Mouse (Mus musculus): ENCODE measurements around the gene Ackr4. TPM values are rescaled to one million over a fixed set of nuclear protein-coding genes. Genes with fewer than 3 reads are reported as not detected.

Gene Ackr4
- polyA plus RNA-seq, 1 experiment: not detected

- no peak overlapping the region for H3K4me3 ChIP-seq (replicated peaks)
- TF ChIP-seq GATA1 (IDR thresholded peaks at IDR 0.05; ENCODE audit: borderline replicate concordance, low read length) (no peak), FLI1 (IDR thresholded peaks at IDR 0.05; ENCODE audit: low read length) (no peak)
- peaks cover 20% of the 10 kb centered on the region for H3K4me1 ChIP-seq
- no peaks in the 10 kb centered on the region for H3K27me3 ChIP-seq (replicated peaks)
- peaks cover 65% of the 10 kb centered on the region for H3K36me3 ChIP-seq (replicated peaks; ENCODE audit: low read length)
- no peaks in the 10 kb centered on the region for H3K9me3 ChIP-seq
Observed at GRCm38 (mm10) chr9:104092945-104093344, 33.8 kb downstream of the Ackr4 start.

- no peak overlapping the region for H3K4me3 ChIP-seq (replicated peaks)
- H3K4me1 ChIP-seq: peaks cover 16% of the 10 kb centered on the region
- TF ChIP-seq GATA1 (IDR thresholded peaks at IDR 0.05; ENCODE audit: borderline replicate concordance, low read length) (no peak), FLI1 (IDR thresholded peaks at IDR 0.05; ENCODE audit: low read length) (no peak)
- no peaks in the 10 kb centered on the region for H3K9me3 ChIP-seq
- H3K36me3 ChIP-seq (replicated peaks; ENCODE audit: low read length): peaks cover 78% of the 10 kb centered on the region
- H3K27me3 ChIP-seq (replicated peaks): no peaks in the 10 kb centered on the region
Observed at GRCm38 (mm10) chr9:104088555-104088954, 38.2 kb downstream of the Ackr4 start.

- Histone ChIP-seq H3K27me3 (replicated peaks) (no peaks in the 10 kb centered on the region), H3K4me3 (replicated peaks) (no peak overlapping the region), H3K9me3 (no peaks in the 10 kb centered on the region), H3K4me1 (peaks cover 14% of the 10 kb centered on the region), H3K36me3 (replicated peaks; ENCODE audit: low read length) (peaks cover 82% of the 10 kb centered on the region)
- no peak for TF ChIP-seq GATA1 (IDR thresholded peaks at IDR 0.05; ENCODE audit: borderline replicate concordance, low read length)
- no peak for TF ChIP-seq FLI1 (IDR thresholded peaks at IDR 0.05; ENCODE audit: low read length)
Observed at GRCm38 (mm10) chr9:104085730-104086429, 40.9 kb downstream of the Ackr4 start.

- H3K4me3 ChIP-seq (replicated peaks): no peak overlapping the region
- H3K36me3 ChIP-seq (replicated peaks; ENCODE audit: low read length): peaks cover 91% of the 10 kb centered on the region
- TF ChIP-seq FLI1 (IDR thresholded peaks at IDR 0.05; ENCODE audit: low read length) (no peak), GATA1 (IDR thresholded peaks at IDR 0.05; ENCODE audit: borderline replicate concordance, low read length) (no peak)
- H3K4me1 ChIP-seq: peaks cover 6% of the 10 kb centered on the region; the same call in 1 of the 2 replicates
- no peaks in the 10 kb centered on the region for H3K9me3 ChIP-seq
- no peaks in the 10 kb centered on the region for H3K27me3 ChIP-seq (replicated peaks)
Observed at GRCm38 (mm10) chr9:104080038-104080437, 46.7 kb downstream of the Ackr4 start.

- H3K9me3 ChIP-seq: no peaks in the 10 kb centered on the region
- TF ChIP-seq FLI1 (IDR thresholded peaks at IDR 0.05; ENCODE audit: low read length): no peak
- TF ChIP-seq GATA1 (IDR thresholded peaks at IDR 0.05; ENCODE audit: borderline replicate concordance, low read length): no peak
- no peak overlapping the region for H3K4me3 ChIP-seq (replicated peaks)
- H3K27me3 ChIP-seq (replicated peaks): no peaks in the 10 kb centered on the region
- H3K36me3 ChIP-seq (replicated peaks; ENCODE audit: low read length): peaks cover 91% of the 10 kb centered on the region
- peaks cover 6% of the 10 kb centered on the region; the same call in 1 of the 2 replicates for H3K4me1 ChIP-seq
Observed at GRCm38 (mm10) chr9:104079379-104079778, 47.4 kb downstream of the Ackr4 start.

GRCm38 (mm10) chr9:104078780-104079179 is 48.0 kb downstream of the Ackr4 start:
- no peak for TF ChIP-seq FLI1 (IDR thresholded peaks at IDR 0.05; ENCODE audit: low read length)
- TF ChIP-seq GATA1 (IDR thresholded peaks at IDR 0.05; ENCODE audit: borderline replicate concordance, low read length): no peak
- no peaks in the 10 kb centered on the region for H3K27me3 ChIP-seq (replicated peaks)
- H3K4me1 ChIP-seq: peaks cover 6% of the 10 kb centered on the region; the same call in 1 of the 2 replicates
- no peaks in the 10 kb centered on the region for H3K9me3 ChIP-seq
- H3K4me3 ChIP-seq (replicated peaks): no peak overlapping the region
- peaks cover 89% of the 10 kb centered on the region for H3K36me3 ChIP-seq (replicated peaks; ENCODE audit: low read length)

- peaks cover 7% of the 10 kb centered on the region for H3K4me1 ChIP-seq
- H3K4me3 ChIP-seq (replicated peaks): no peak overlapping the region
Observed at GRCm38 (mm10) chr9:104075808-104076207, 50.9 kb downstream of the Ackr4 start.

GRCm38 (mm10) chr9:104070863-104071604 is 55.7 kb downstream of the Ackr4 start:
- Histone ChIP-seq H3K9me3 (no peaks in the 10 kb centered on the region), H3K4me3 (replicated peaks) (no peak overlapping the region), H3K36me3 (replicated peaks; ENCODE audit: low read length) (peaks cover 25% of the 10 kb centered on the region), H3K4me1 (peaks cover 9% of the 10 kb centered on the region), H3K27me3 (replicated peaks) (no peaks in the 10 kb centered on the region)
- TF ChIP-seq GATA1 (IDR thresholded peaks at IDR 0.05; ENCODE audit: borderline replicate concordance, low read length): no peak
- TF ChIP-seq FLI1 (IDR thresholded peaks at IDR 0.05; ENCODE audit: low read length): no peak

More at GRCm38 (mm10) chr9:104075808-104076207, 50.9 kb downstream of the Ackr4 start:
- no peak for TF ChIP-seq FLI1 (IDR thresholded peaks at IDR 0.05; ENCODE audit: low read length)
- no peak for TF ChIP-seq GATA1 (IDR thresholded peaks at IDR 0.05; ENCODE audit: borderline replicate concordance, low read length)
- peaks cover 66% of the 10 kb centered on the region for H3K36me3 ChIP-seq (replicated peaks; ENCODE audit: low read length)
- no peaks in the 10 kb centered on the region for H3K9me3 ChIP-seq
- no peaks in the 10 kb centered on the region for H3K27me3 ChIP-seq (replicated peaks)

GRCm38 (mm10) chr9:104070241-104070640 is 56.5 kb downstream of the Ackr4 start:
- H3K9me3 ChIP-seq: no peaks in the 10 kb centered on the region
- no peak for TF ChIP-seq FLI1 (IDR thresholded peaks at IDR 0.05; ENCODE audit: low read length)
- TF ChIP-seq GATA1 (IDR thresholded peaks at IDR 0.05; ENCODE audit: borderline replicate concordance, low read length): no peak
- H3K27me3 ChIP-seq (replicated peaks): no peaks in the 10 kb centered on the region
- H3K36me3 ChIP-seq (replicated peaks; ENCODE audit: low read length): peaks cover 18% of the 10 kb centered on the region
- peaks cover 9% of the 10 kb centered on the region for H3K4me1 ChIP-seq
- H3K4me3 ChIP-seq (replicated peaks): no peak overlapping the region

GRCm38 (mm10) chr9:104064571-104064970 is 62.2 kb downstream of the Ackr4 start:
- peaks cover 38% of the 10 kb centered on the region for H3K4me1 ChIP-seq
- H3K36me3 ChIP-seq (replicated peaks; ENCODE audit: low read length): peaks cover 21% of the 10 kb centered on the region
- no peak overlapping the region for H3K4me3 ChIP-seq (replicated peaks)
- TF ChIP-seq FLI1 (IDR thresholded peaks at IDR 0.05; ENCODE audit: low read length): no peak
- TF ChIP-seq GATA1 (IDR thresholded peaks at IDR 0.05; ENCODE audit: borderline replicate concordance, low read length): no peak
- H3K27me3 ChIP-seq (replicated peaks): no peaks in the 10 kb centered on the region
- H3K9me3 ChIP-seq: no peaks in the 10 kb centered on the region

All from megakaryocyte, embryonic 14.5 days (primary cell).